Mouse (Mus musculus) adrenal gland, adult 2 months (tissue): ENCODE data around the gene Fli1. TPM values are rescaled to one million over a fixed set of nuclear protein-coding genes. Genes with fewer than 3 reads are reported as not detected.

Experiments
- DNase-seq: peaks from one replicate; pipeline ENCODE4 v3.0.0; 2021
- polyA plus RNA-seq: library from polyadenylated mRNA; depleted of rRNA; stranded (reverse); fragments of >200 nt; gene quantifications from 2 replicates; pipeline ENCODE4 v1.2.3, GENCODE M21; 2012
- total RNA-seq, 2 experiments: library from RNA; stranded (reverse); gene quantifications; 2 replicates each; pipeline ENCODE4 v1.2.3; 2021

The Fli1 gene
- total and polyA plus RNA-seq, 3 experiments = 3.0 to 20.0 (median 10.5) TPM

- no peak for DNase-seq
Observed at GRCm38 (mm10) chr9:32522536-32523245, 20.0 kb downstream of the Fli1 start.

GRCm38 (mm10) chr9:32521331-32521730 lies 21.3 kb downstream of the Fli1 start:
- DNase-seq = no peak

GRCm38 (mm10) chr9:32520821-32521220 lies 21.8 kb downstream of the Fli1 start:
- DNase-seq = no peak

GRCm38 (mm10) chr9:32519101-32520051 lies 23.3 kb downstream of the Fli1 start:
- no peak for DNase-seq

- DNase-seq = no peak
Observed at GRCm38 (mm10) chr9:32518351-32519075, 24.1 kb downstream of the Fli1 start.

- DNase-seq = no peak
Observed at GRCm38 (mm10) chr9:32516691-32517090, 26.0 kb downstream of the Fli1 start.

- no peak for DNase-seq
Observed at GRCm38 (mm10) chr9:32515894-32516686, 26.6 kb downstream of the Fli1 start.

GRCm38 (mm10) chr9:32514406-32515058 lies 28.1 kb downstream of the Fli1 start:
- DNase-seq = no peak

- DNase-seq = no peak
Observed at GRCm38 (mm10) chr9:32513471-32513870, 29.2 kb downstream of the Fli1 start.

- DNase-seq = no peak
Observed at GRCm38 (mm10) chr9:32510454-32511263, 32.0 kb downstream of the Fli1 start.

GRCm38 (mm10) chr9:32509706-32510156 lies 32.9 kb downstream of the Fli1 start:
- DNase-seq = no peak

- DNase-seq = no peak
Observed at GRCm38 (mm10) chr9:32508648-32509047, 34.0 kb downstream of the Fli1 start.

- no peak for DNase-seq
Observed at GRCm38 (mm10) chr9:32508118-32508517, 34.5 kb downstream of the Fli1 start.

- DNase-seq = no peak
Observed at GRCm38 (mm10) chr9:32506866-32507861, 35.5 kb downstream of the Fli1 start.

GRCm38 (mm10) chr9:32506161-32506560 lies 36.5 kb downstream of the Fli1 start:
- peak; percentile 52 for DNase-seq

- DNase-seq = no peak
Observed at GRCm38 (mm10) chr9:32505460-32506075, 37.1 kb downstream of the Fli1 start.

- peak; percentile 39 for DNase-seq
Observed at GRCm38 (mm10) chr9:32503995-32504451, 38.6 kb downstream of the Fli1 start.

GRCm38 (mm10) chr9:32503423-32503822 lies 39.2 kb downstream of the Fli1 start:
- no peak for DNase-seq
